Mouse (Mus musculus): ENCODE measurements around the gene Rabif. TPM values are rescaled to one million over a fixed set of nuclear protein-coding genes. Genes with fewer than 3 reads are reported as not detected.
"Not testable (repeated sequence)": the region's sequence is repeated elsewhere in the genome, so short reads cannot be mapped to it uniquely, and the experiment has no call there.

Rabif gene
- 37.9 and 40.3 TPM in 2 replicates for polyA plus RNA-seq (2016; fragmentation: Nextera tagmentation; extraction: Ambion mirVana)

GRCm38 (mm10) chr1:134494428-134495215 lies at the start of gene Rabif:
Rabif (plus strand) TSS chr1:134494648.
- Histone ChIP-seq H3K27me3 (ENCODE audit: insufficient read depth, poor library complexity, severe bottlenecking) (no peaks in the 10 kb centered on the region), H3K36me3 (peaks cover 15% of the 10 kb centered on the region; the same call in 1 of the 2 replicates), H3K27ac (peak within 1 kb of the TSS; percentile 94), H3K4me3 (peak within 1 kb of the TSS; percentile 82), H3K9me3 (no peaks in the 10 kb centered on the region), H3K4me1 (peaks cover 9% of the 10 kb centered on the region; the same call in 1 of the 2 replicates)
- DNase-seq (ENCODE audit: low spot score): peak; percentile 99
- WGBS: under 1% methylated on average over 58 of the region's 58 CpGs

GRCm38 (mm10) chr1:134445418-134445817 lies 49.0 kb upstream of the Rabif start:
- WGBS: 79% methylated on average over 2 of the region's 2 CpGs
- no peak for DNase-seq (ENCODE audit: low spot score)
- Histone ChIP-seq H3K27me3 (ENCODE audit: insufficient read depth, poor library complexity, severe bottlenecking) (no peaks in the 10 kb centered on the region), H3K27ac (no peak overlapping the region), H3K9me3 (no peaks in the 10 kb centered on the region), H3K36me3 (no peaks in the 10 kb centered on the region), H3K4me1 (no peaks in the 10 kb centered on the region), H3K4me3 (no peak overlapping the region)

- H3K4me3 ChIP-seq; H3K36me3 ChIP-seq; H3K27ac ChIP-seq; H3K9me3 ChIP-seq; H3K4me1 ChIP-seq; H3K27me3 ChIP-seq (ENCODE audit: insufficient read depth, poor library complexity, severe bottlenecking); DNase-seq (ENCODE audit: low spot score): not testable (repeated sequence)
- WGBS: 70% methylated on average over 3 of the region's 3 CpGs
Observed at GRCm38 (mm10) chr1:134448537-134448936, 45.9 kb upstream of the Rabif start.

GRCm38 (mm10) chr1:134450201-134450600 lies 44.2 kb upstream of the Rabif start:
- no peak for DNase-seq (ENCODE audit: low spot score)
- Histone ChIP-seq H3K27ac (no peak overlapping the region), H3K36me3 (no peaks in the 10 kb centered on the region), H3K4me3 (no peak overlapping the region), H3K9me3 (no peaks in the 10 kb centered on the region), H3K4me1 (no peaks in the 10 kb centered on the region), H3K27me3 (ENCODE audit: insufficient read depth, poor library complexity, severe bottlenecking) (no peaks in the 10 kb centered on the region)
- 76% methylated on average over 4 of the region's 4 CpGs for WGBS

DNA sequence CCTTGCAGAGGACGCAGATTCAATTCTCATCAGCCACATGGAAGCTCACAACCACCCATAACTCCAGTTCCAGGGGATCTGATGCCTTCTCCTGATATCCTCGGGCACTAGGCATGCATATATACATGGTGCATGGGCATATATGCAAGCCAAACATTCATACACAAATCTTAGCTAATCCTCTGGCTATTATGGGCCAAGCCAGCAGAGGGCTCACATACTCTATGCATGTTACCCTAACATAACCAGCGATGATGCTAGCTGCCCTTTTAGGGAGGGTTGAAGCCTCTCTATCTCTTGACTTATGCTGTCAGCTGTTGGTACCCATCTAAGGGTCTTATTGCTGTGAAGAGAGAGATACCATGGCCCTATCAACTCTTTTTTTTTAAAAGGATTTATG lies 43.5 kb upstream of the Rabif start:
- Histone ChIP-seq H3K27me3 (ENCODE audit: insufficient read depth, poor library complexity, severe bottlenecking) (no peaks in the 10 kb centered on the region), H3K4me1 (peaks cover under 1% of the 10 kb centered on the region; the same call in 1 of the 2 replicates), H3K27ac (no peak overlapping the region), H3K36me3 (no peaks in the 10 kb centered on the region), H3K9me3 (no peaks in the 10 kb centered on the region), H3K4me3 (no peak overlapping the region)
- DNase-seq (ENCODE audit: low spot score): no peak
- 43% methylated on average over 3 of the region's 3 CpGs for WGBS

DNA sequence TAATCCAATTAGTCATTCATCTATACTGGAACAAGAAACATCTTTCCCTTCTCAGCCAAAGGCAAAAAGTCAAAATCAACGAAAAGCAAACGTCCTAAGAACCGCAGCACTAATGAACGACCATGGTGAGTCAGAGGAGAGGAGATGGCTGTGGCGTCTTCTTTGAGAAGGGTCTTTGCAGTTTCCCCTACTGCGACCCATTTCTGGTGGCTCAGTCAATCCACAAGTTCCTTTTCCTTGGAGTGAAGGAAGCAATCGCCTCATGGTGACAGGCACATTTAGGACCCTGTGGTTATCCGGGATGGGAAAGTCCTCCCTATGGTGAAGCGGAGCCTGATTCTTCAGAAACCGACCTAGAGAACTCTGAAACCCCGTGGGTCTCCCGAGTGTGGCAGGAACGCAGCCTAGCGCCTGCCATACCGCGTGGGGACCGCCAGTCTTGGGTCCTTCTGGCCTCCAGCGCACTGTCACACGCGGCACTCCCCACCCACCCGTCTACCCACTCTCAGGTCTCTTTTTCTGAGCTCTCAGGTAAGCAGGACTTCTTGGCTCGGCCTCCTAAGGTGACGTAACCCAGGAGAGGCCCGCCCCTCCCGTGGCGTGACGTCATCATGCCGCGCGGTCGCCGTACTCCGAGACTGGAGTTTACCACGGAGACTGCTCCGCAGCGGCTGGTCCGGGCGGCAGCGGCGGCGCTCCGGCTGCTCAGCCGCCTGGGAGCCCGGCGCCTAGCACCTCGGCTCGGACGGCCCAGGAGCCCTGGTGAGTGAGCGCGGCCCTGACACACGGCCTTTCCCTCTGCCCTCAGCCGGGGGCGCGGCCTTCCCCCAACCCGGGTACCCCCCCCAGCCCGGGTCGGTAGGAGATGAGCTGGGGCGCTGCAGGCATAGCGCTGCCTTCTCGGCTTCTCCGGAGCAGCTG lies 39.3 kb upstream of the Rabif start, which contains the start of gene Klhl12:
Gene Klhl12 (plus strand): TSS at position 628 of the 921 bp plus-strand sequence.
- DNase-seq (ENCODE audit: low spot score): peak; percentile 96
- WGBS: under 1% methylated on average over 61 of the region's 61 CpGs
- Histone ChIP-seq H3K4me3 (peak within 1 kb of the TSS; percentile 100), H3K4me1 (peaks cover 5% of the 10 kb centered on the region), H3K27me3 (ENCODE audit: insufficient read depth, poor library complexity, severe bottlenecking) (no peaks in the 10 kb centered on the region), H3K36me3 (peaks cover 17% of the 10 kb centered on the region), H3K27ac (peak within 1 kb of the TSS; percentile 96), H3K9me3 (no peaks in the 10 kb centered on the region)

- no peak for DNase-seq (ENCODE audit: low spot score)
Observed at GRCm38 (mm10) chr1:134456060-134456459, 38.4 kb upstream of the Rabif start.

DNA sequence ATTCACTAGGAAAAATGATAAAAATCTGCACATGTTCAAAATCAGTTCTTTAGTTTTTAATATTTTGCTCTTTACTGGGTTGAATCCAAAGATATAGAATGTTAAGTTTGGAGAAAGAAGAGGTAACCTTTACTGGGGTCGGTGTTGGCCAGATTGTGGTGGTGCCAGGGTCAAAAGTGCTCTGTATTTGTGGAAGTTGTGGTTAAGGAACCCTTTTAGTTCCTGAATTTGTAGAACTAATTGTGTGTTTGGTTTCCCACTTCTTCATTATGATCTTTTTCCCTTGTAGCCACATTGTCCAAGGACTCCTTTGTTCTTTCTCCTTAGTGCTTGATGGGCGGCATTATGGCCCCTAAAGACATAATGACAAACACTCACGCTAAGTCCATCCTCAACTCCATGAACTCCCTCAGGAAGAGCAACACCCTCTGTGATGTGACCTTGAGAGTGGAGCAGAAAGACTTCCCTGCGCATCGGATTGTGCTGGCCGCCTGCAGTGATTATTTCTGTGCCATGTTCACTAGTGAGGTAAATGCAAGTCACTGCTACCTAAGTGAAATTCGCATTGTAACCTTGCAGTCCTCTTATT lies 36.2 kb upstream of the Rabif start:
- no peaks in the 10 kb centered on the region for H3K27me3 ChIP-seq (ENCODE audit: insufficient read depth, poor library complexity, severe bottlenecking)
- WGBS: 92% methylated on average over 7 of the region's 7 CpGs

More at GRCm38 (mm10) chr1:134456060-134456459, 38.4 kb upstream of the Rabif start:
- Histone ChIP-seq H3K4me3 (peak overlapping the region; percentile 100), H3K27me3 (ENCODE audit: insufficient read depth, poor library complexity, severe bottlenecking) (no peaks in the 10 kb centered on the region), H3K27ac (no peak overlapping the region), H3K9me3 (no peaks in the 10 kb centered on the region), H3K4me1 (peaks cover 5% of the 10 kb centered on the region), H3K36me3 (peaks cover 25% of the 10 kb centered on the region)
- 24% methylated on average over 5 of the region's 5 CpGs for WGBS

DNA sequence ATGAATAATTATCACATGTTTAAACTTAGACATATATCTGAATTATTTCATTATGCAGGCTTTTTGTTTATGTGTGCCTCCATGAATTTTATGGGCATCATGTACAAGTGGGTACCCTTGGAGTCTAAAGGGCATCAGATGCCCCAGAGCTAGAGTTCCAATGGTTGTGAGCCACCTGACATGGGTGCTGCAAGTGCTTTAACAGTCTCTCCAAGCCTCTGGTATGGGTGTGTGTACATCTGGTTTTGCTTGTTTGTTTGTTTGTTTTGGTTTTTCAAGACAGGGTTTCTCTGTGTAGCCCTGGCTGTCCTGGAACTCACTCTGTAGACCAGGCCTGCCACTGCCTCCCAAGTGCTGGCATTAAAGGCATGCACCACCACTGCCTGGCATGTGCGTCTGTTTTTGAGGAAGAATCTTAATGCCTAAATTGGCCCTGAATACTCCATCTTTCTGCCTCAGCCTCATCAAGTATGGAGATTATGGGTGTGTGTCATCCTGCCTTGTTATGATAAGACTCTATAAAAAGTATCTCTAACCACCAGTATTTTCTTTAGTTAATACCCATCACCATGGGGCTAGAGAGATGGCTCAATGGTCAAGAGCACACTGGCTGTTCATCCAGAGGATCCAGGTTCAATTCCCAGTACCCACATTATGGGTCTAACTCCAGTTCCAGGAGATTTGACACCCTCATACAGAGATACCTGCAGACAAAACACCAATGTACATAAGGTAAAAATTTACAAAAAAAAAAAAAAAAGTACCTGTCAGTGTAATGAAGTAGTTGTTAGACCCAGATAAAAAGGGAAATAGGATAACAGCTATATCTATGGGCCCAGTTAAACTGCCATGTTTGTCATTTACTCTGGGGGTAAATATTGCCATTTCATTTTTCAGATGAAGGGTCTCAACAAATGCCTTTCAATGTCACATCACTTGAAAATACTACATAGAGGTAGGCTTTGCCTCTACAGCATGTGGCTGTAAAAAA lies 33.9 kb upstream of the Rabif start:
- Histone ChIP-seq H3K4me3 (no peak overlapping the region), H3K27me3 (ENCODE audit: insufficient read depth, poor library complexity, severe bottlenecking) (no peaks in the 10 kb centered on the region), H3K27ac (no peak overlapping the region), H3K9me3 (no peaks in the 10 kb centered on the region), H3K36me3 (peaks cover 60% of the 10 kb centered on the region), H3K4me1 (peaks cover 5% of the 10 kb centered on the region)
- 93% methylated on average over 1 of the region's 1 CpGs for WGBS
- DNase-seq (ENCODE audit: low spot score): no peak

More for the DNA sequence above, 36.2 kb upstream of the Rabif start:
- Histone ChIP-seq H3K4me3 (no peak overlapping the region), H3K27ac (no peak overlapping the region), H3K36me3 (peaks cover 43% of the 10 kb centered on the region), H3K4me1 (peaks cover 5% of the 10 kb centered on the region), H3K9me3 (no peaks in the 10 kb centered on the region)
- DNase-seq (ENCODE audit: low spot score): no peak

- no peak overlapping the region for H3K4me3 ChIP-seq
Observed at GRCm38 (mm10) chr1:134484623-134485022, 9.8 kb upstream of the Rabif start.

DNA sequence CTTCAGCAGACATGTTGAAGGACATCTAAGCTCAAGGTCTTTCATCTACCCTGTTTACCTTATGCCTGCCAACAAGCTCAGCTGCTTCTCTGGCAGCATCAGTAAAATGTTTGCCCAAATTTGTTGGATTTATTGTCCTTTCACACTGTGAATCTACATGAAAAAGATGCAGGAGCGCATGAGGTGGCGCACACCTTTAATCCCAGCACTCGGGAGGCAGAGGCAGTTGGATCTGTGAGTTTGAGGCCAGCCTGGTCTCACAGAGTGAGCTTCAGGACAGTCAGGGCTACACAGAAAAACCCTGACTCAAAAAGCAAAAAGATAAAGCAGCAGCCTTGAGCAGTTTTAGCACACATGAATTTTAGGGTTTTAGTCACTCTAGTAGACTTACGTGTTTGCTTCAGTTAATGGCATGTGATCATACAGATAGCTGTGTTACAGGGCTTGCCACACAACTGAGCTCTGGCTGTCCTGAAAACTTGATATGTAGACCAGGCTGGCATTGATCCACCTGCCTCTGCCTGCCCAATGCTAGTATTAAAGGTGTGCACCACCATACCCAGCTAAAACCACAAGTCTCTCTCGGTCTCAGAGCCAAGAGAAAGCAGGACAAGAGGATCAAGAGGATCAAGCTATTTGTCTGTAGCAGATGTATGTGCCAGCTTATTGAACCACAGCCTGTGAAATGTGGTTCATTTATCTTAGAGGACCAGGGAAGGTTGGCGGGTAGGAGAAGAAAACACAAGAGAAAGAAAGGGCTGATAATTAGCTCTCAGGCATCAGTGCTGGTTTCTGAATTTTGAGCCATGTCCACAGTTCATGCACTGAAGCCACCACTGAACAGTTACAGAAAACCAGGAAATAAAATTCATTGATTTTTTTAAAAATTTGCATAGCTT lies 3.3 kb upstream of the Rabif start:
- H3K36me3 ChIP-seq: peaks cover 40% of the 10 kb centered on the region
- H3K4me1 ChIP-seq: peaks cover 9% of the 10 kb centered on the region; the same call in 1 of the 2 replicates
- H3K27ac ChIP-seq: no peak overlapping the region
- H3K27me3 ChIP-seq (ENCODE audit: insufficient read depth, poor library complexity, severe bottlenecking): no peaks in the 10 kb centered on the region
- no peak overlapping the region for H3K4me3 ChIP-seq
- WGBS: 92% methylated on average over 6 of the region's 6 CpGs
- DNase-seq (ENCODE audit: low spot score): no peak
- no peaks in the 10 kb centered on the region for H3K9me3 ChIP-seq

More at GRCm38 (mm10) chr1:134484623-134485022, 9.8 kb upstream of the Rabif start:
- Histone ChIP-seq H3K9me3 (no peaks in the 10 kb centered on the region), H3K27ac (no peak overlapping the region), H3K4me1 (no peaks in the 10 kb centered on the region), H3K36me3 (peaks cover 66% of the 10 kb centered on the region), H3K27me3 (ENCODE audit: insufficient read depth, poor library complexity, severe bottlenecking) (no peaks in the 10 kb centered on the region)
- no peak for DNase-seq (ENCODE audit: low spot score)
- WGBS: 80% methylated on average over 2 of the region's 2 CpGs

Data from heart, embryonic 10.5 days (tissue).